Mouse (Mus musculus): Measurements from ENCODE around the gene Clcnkb. TPM values are rescaled to one million over a fixed set of nuclear protein-coding genes. Genes with fewer than 3 reads are reported as not detected.
A peak's percentile ranks its signal among the peaks of the same experiment; 100 is the strongest.

The Clcnkb gene
- polyA plus RNA-seq, 1 experiment from 2014 or later, result not detected

DNA sequence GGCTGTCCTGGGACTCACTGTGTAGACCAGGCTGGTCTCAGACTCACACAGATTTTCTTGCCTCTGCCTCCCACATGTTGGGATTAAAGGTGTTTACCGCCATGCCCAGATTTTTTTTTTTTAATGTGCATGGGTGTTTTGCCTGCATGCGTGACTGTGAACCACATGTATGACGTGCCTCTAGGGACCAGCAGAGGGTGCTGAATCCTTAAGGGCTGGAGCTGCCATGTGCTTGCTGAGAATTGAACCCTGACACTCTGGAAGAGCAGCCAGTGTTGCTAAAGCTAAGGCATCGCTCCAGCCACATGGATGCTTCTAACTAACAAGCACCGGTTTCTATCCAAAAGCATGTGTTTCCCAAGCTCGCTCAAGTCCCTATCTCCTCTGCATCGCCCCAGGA is 29.7 kb downstream of the Clcnkb start:
- no peak overlapping the region for H3K9ac ChIP-seq (ENCODE audit: low read depth, low read length)
- DNase-seq (ENCODE audit: low spot score) (no peak), ATAC-seq (ENCODE audit: low read depth) (no peak)
- H3K4me3 ChIP-seq (ENCODE audit: low read depth, low read length), result no peak overlapping the region
- 0 out of 2 replicates have a peak, but pooled peaks cover 6% of the 10 kb centered on the region for H3K4me1 ChIP-seq (ENCODE audit: control insufficient read depth, insufficient read depth, low read length)
- no peaks in the 10 kb centered on the region for H3K36me3 ChIP-seq (ENCODE audit: control insufficient read depth, insufficient read depth, low read length)
- H3K27ac ChIP-seq (replicated peaks; ENCODE audit: low read depth, low read length), result no peak overlapping the region
- WGBS, result 69% methylated on average over 7 of the region's 7 CpGs
- no peak overlapping the region for H3K4me2 ChIP-seq (ENCODE audit: low read depth, low read length)
- peaks cover 24% of the 10 kb centered on the region for H3K27me3 ChIP-seq (replicated peaks; ENCODE audit: control insufficient read depth, insufficient read depth, low read length)
- no peaks in the 10 kb centered on the region for H3K9me3 ChIP-seq (ENCODE audit: control insufficient read depth, low read length)

DNA sequence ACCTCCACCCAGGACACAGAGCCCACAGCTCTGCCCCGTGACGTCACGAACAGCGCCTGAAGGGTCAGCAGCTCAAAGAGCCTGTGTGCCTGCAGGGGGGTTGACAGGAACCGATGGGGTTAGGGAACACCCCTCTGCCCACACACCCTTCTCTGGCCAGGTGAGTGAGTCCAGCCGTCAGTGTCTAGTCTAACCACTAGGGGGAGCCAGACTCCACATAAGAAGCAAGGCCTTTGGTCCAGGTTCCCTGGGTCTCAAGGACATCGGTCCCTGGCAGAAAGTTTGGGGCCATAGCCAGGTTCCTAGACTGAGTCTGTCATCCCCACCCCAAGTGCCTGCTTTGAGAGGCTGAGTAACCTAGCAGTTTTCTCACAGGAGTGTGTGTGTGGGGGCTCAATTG is 30.5 kb downstream of the Clcnkb start:
- Histone ChIP-seq H3K4me3 (ENCODE audit: low read depth, low read length) (no peak overlapping the region), H3K9me3 (ENCODE audit: control insufficient read depth, low read length) (no peaks in the 10 kb centered on the region), H3K4me1 (ENCODE audit: control insufficient read depth, insufficient read depth, low read length) (0 out of 2 replicates have a peak, but pooled peaks cover 6% of the 10 kb centered on the region), H3K9ac (ENCODE audit: low read depth, low read length) (no peak overlapping the region), H3K4me2 (ENCODE audit: low read depth, low read length) (no peak overlapping the region), H3K27me3 (replicated peaks; ENCODE audit: control insufficient read depth, insufficient read depth, low read length) (peaks cover 29% of the 10 kb centered on the region), H3K36me3 (ENCODE audit: control insufficient read depth, insufficient read depth, low read length) (no peaks in the 10 kb centered on the region), H3K27ac (replicated peaks; ENCODE audit: low read depth, low read length) (no peak overlapping the region)
- ATAC-seq (ENCODE audit: low read depth), result no peak
- 0% methylated on average over 5 of the region's 7 CpGs for WGBS
- DNase-seq (ENCODE audit: low spot score), result peak; percentile 84

DNA sequence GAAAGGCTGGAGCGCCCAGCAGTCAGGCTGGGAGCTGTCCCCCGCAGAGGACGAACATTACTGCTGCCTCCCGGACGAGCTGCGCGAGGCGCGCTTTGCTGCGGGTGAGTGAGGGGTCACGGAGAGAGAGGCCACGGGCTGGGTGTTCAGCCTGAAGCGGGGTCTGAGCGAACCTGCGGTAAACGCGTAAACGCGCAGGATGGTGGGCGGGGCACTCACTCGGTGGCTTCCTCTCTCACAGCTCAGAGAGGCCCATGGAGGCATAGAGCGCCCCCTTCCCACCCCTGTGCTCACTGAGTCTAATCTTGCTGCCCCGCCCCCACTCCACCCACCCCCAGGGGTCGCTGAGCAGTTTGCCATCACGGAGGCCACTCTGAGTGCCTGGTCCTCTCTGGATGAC is 33.4 kb downstream of the Clcnkb start:
- peak overlapping the region; percentile 38 for H3K4me3 ChIP-seq (ENCODE audit: low read depth, low read length)
- no peak overlapping the region for H3K27ac ChIP-seq (replicated peaks; ENCODE audit: low read depth, low read length)
- DNase-seq (ENCODE audit: low spot score) (peak; percentile 67), ATAC-seq (ENCODE audit: low read depth) (peak; percentile 31; the same call in 1 of the 2 replicates)
- H3K9me3 ChIP-seq (ENCODE audit: control insufficient read depth, low read length), result no peaks in the 10 kb centered on the region
- 0% methylated on average over 14 of the region's 25 CpGs for WGBS
- 0 out of 2 replicates have a peak, but pooled peaks cover 6% of the 10 kb centered on the region for H3K4me1 ChIP-seq (ENCODE audit: control insufficient read depth, insufficient read depth, low read length)
- no peaks in the 10 kb centered on the region for H3K36me3 ChIP-seq (ENCODE audit: control insufficient read depth, insufficient read depth, low read length)
- peak overlapping the region; percentile 64 for H3K9ac ChIP-seq (ENCODE audit: low read depth, low read length)
- peak overlapping the region; percentile 71 for H3K4me2 ChIP-seq (ENCODE audit: low read depth, low read length)
- peaks cover 29% of the 10 kb centered on the region for H3K27me3 ChIP-seq (replicated peaks; ENCODE audit: control insufficient read depth, insufficient read depth, low read length)

DNA sequence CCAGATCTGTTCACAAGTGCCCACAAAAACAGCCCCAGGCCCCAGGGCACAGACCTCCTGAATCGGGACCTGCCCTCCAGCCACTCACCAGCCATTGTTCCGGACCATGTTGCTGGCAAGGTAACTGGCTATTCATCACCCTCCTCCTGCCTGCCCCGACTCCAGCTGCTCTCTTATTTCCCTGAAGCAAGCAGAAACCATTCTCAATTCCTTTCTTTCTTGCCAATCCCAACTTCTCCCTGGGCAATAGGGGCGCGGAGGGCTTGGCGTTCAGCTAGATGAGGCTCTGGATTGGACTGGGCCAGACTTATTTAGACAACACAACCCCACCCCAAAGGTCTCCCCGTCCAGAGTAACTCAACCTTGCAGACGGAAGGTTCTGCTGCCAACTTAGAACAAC is 36.1 kb downstream of the Clcnkb start:
- H3K4me1 ChIP-seq (ENCODE audit: control insufficient read depth, insufficient read depth, low read length), result 0 out of 2 replicates have a peak, but pooled peaks cover 6% of the 10 kb centered on the region
- H3K36me3 ChIP-seq (ENCODE audit: control insufficient read depth, insufficient read depth, low read length), result no peaks in the 10 kb centered on the region
- 57% methylated on average over 8 of the region's 8 CpGs for WGBS
- H3K27ac ChIP-seq (replicated peaks; ENCODE audit: low read depth, low read length), result no peak overlapping the region
- H3K9ac ChIP-seq (ENCODE audit: low read depth, low read length), result no peak overlapping the region
- DNase-seq (ENCODE audit: low spot score) (no peak), ATAC-seq (ENCODE audit: low read depth) (no peak)
- no peaks in the 10 kb centered on the region for H3K9me3 ChIP-seq (ENCODE audit: control insufficient read depth, low read length)
- H3K27me3 ChIP-seq (replicated peaks; ENCODE audit: control insufficient read depth, insufficient read depth, low read length), result peaks cover 27% of the 10 kb centered on the region
- no peak overlapping the region for H3K4me2 ChIP-seq (ENCODE audit: low read depth, low read length)
- no peak overlapping the region for H3K4me3 ChIP-seq (ENCODE audit: low read depth, low read length)

DNA sequence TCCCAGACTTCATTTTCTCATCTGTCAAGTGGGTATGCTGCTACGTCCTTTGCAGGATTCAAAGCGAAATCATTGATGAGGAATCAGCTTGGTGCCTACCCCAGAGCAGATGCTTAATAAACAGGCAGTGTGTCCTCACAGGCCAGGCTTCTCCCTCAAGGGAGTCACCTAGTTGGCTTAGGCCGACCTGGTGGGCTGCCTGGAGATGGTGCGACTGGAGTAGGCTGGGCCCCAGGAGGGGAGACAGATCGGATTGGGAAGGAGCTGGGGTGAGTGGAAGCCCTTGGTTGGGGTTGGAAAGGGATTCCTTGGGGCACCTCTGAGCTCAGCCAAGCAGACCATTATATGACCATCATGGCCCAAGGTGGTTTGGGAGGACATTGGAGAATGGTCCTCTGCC is 43.4 kb downstream of the Clcnkb start:
- no peaks in the 10 kb centered on the region for H3K4me1 ChIP-seq (ENCODE audit: control insufficient read depth, insufficient read depth, low read length)
- ATAC-seq (ENCODE audit: low read depth) (no peak), DNase-seq (ENCODE audit: low spot score) (no peak)
- H3K27me3 ChIP-seq (replicated peaks; ENCODE audit: control insufficient read depth, insufficient read depth, low read length), result peaks cover 16% of the 10 kb centered on the region
- H3K4me2 ChIP-seq (ENCODE audit: low read depth, low read length), result no peak overlapping the region
- H3K36me3 ChIP-seq (ENCODE audit: control insufficient read depth, insufficient read depth, low read length), result no peaks in the 10 kb centered on the region
- no peak overlapping the region for H3K9ac ChIP-seq (ENCODE audit: low read depth, low read length)
- H3K9me3 ChIP-seq (ENCODE audit: control insufficient read depth, low read length), result no peaks in the 10 kb centered on the region
- H3K4me3 ChIP-seq (ENCODE audit: low read depth, low read length), result no peak overlapping the region
- no peak overlapping the region for H3K27ac ChIP-seq (replicated peaks; ENCODE audit: low read depth, low read length)
- 86% methylated on average over 5 of the region's 5 CpGs for WGBS

DNA sequence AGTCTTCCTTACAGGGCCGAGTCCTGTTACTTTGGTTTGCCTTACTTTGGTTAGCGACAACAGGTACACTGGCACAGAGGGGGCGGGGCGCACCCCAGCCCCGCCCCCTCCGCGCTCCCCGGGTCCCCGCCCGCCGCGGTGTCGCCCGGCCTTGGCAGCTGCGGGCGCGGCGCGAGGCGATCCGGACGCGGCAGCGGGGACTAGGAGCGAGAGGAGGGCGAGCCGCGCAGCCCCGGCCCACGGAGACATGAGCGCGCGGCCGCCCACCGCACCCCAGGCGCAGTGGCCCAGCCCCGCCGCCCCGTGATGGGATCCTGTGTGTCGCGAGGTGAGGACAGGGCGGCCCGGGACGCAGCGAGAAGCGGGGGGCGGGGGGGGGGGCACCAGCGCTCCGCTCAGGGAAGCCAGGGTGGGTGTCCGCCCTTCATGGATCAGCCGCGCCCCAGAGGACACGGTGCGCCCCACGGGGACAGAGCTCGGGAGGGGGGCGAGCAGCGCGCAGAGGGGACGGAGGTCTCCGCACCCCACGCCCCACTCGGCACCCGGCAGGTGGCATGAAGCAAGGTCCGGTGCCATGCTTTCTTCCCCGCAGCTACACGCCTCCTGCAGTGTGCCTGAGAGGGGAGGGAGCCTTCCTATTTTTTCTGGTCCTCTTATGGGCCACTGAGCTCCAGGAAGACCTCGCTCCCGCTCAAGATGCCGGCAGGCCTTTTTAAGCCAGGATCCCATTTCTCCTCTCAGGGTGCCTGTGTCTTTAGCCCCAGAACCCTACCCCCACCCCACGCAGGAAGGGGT is 47.6 kb downstream of the Clcnkb start, which contains the start of gene Fam131c:
Gene Fam131c (plus strand): TSS at position 224 of the 795 bp plus-strand sequence.
- H3K4me3 ChIP-seq (ENCODE audit: low read depth, low read length), result peak within 1 kb of the TSS; percentile 57
- H3K27me3 ChIP-seq (replicated peaks; ENCODE audit: control insufficient read depth, insufficient read depth, low read length), result peaks cover 40% of the 10 kb centered on the region
- WGBS, result 3% methylated on average over 28 of the region's 71 CpGs
- ATAC-seq (ENCODE audit: low read depth) (peak; percentile 50), DNase-seq (ENCODE audit: low spot score) (peak; percentile 39)
- H3K4me2 ChIP-seq (ENCODE audit: low read depth, low read length), result peak within 1 kb of the TSS; percentile 99
- no peak within 1 kb of the TSS for H3K27ac ChIP-seq (replicated peaks; ENCODE audit: low read depth, low read length)
- peak within 1 kb of the TSS; percentile 72 for H3K9ac ChIP-seq (ENCODE audit: low read depth, low read length)
- H3K36me3 ChIP-seq (ENCODE audit: control insufficient read depth, insufficient read depth, low read length), result no peaks in the 10 kb centered on the region
- H3K4me1 ChIP-seq (ENCODE audit: control insufficient read depth, insufficient read depth, low read length), result no peaks in the 10 kb centered on the region
- no peaks in the 10 kb centered on the region for H3K9me3 ChIP-seq (ENCODE audit: control insufficient read depth, low read length)

DNA sequence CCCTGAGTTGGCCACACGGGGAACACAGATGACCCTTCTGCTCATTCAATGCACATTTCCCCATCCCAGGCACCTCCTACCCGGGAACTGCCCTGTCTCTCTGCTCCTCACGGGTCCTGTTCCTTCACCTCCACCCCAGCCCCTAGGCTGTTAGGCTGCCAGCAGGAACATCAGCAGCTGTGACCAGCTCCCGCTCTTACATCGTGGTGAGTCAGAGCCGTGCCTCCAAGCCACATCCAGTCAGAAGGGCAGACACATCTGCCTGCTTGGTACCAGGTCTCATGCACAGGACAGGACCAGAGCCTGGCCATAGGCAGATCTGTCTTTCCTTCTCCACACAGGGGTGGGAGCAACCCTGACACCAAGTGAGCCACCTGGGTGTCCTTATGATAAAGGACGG is 49.9 kb downstream of the Clcnkb start:
- H3K27me3 ChIP-seq (replicated peaks; ENCODE audit: control insufficient read depth, insufficient read depth, low read length), result peaks cover 40% of the 10 kb centered on the region
- H3K4me2 ChIP-seq (ENCODE audit: low read depth, low read length), result no peak overlapping the region
- 59% methylated on average over 6 of the region's 7 CpGs for WGBS

DNA sequence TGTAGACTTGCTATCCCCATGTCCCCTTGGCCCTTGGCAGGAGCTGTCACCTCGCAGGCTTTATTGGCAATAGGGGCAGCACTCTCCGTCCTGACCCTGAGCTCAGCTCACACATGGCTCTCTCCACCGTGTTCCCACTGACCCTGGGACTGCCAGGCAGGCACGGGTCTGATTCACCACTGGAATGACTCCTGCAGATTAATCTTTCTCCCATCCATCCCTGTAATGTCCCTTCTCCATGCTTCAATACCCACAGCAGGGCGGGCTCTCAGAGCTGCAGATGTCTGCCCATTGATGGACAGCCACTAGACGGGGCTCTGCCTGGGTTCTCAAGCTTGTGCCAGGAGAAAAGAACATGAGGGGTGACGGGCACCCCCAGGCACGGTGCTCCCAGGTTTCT is 50.7 kb downstream of the Clcnkb start:
- no peaks in the 10 kb centered on the region for H3K9me3 ChIP-seq (ENCODE audit: control insufficient read depth, low read length)
- H3K36me3 ChIP-seq (ENCODE audit: control insufficient read depth, insufficient read depth, low read length), result no peaks in the 10 kb centered on the region
- no peak overlapping the region for H3K4me3 ChIP-seq (ENCODE audit: low read depth, low read length)
- H3K4me2 ChIP-seq (ENCODE audit: low read depth, low read length), result no peak overlapping the region
- H3K9ac ChIP-seq (ENCODE audit: low read depth, low read length), result no peak overlapping the region
- 64% methylated on average over 8 of the region's 8 CpGs for WGBS
- DNase-seq (ENCODE audit: low spot score) (no peak), ATAC-seq (ENCODE audit: low read depth) (no peak)
- H3K4me1 ChIP-seq (ENCODE audit: control insufficient read depth, insufficient read depth, low read length), result no peaks in the 10 kb centered on the region
- peaks cover 40% of the 10 kb centered on the region for H3K27me3 ChIP-seq (replicated peaks; ENCODE audit: control insufficient read depth, insufficient read depth, low read length)
- no peak overlapping the region for H3K27ac ChIP-seq (replicated peaks; ENCODE audit: low read depth, low read length)

More for the DNA sequence above, 49.9 kb downstream of the Clcnkb start:
- no peaks in the 10 kb centered on the region for H3K9me3 ChIP-seq (ENCODE audit: control insufficient read depth, low read length)
- no peaks in the 10 kb centered on the region for H3K4me1 ChIP-seq (ENCODE audit: control insufficient read depth, insufficient read depth, low read length)
- H3K27ac ChIP-seq (replicated peaks; ENCODE audit: low read depth, low read length), result no peak overlapping the region
- DNase-seq (ENCODE audit: low spot score) (no peak), ATAC-seq (ENCODE audit: low read depth) (no peak)
- no peak overlapping the region for H3K4me3 ChIP-seq (ENCODE audit: low read depth, low read length)
- H3K9ac ChIP-seq (ENCODE audit: low read depth, low read length), result no peak overlapping the region
- no peaks in the 10 kb centered on the region for H3K36me3 ChIP-seq (ENCODE audit: control insufficient read depth, insufficient read depth, low read length)

All from embryonic facial prominence, embryonic 14.5 days (tissue).